Mouse (Mus musculus): ENCODE results near the gene Btn1a1. TPM values are rescaled to one million over a fixed set of nuclear protein-coding genes. Genes with fewer than 3 reads are reported as not detected.

Btn1a1 gene
- polyA plus RNA-seq, 1 experiment from 2014 or later: 0.04 TPM

DNA sequence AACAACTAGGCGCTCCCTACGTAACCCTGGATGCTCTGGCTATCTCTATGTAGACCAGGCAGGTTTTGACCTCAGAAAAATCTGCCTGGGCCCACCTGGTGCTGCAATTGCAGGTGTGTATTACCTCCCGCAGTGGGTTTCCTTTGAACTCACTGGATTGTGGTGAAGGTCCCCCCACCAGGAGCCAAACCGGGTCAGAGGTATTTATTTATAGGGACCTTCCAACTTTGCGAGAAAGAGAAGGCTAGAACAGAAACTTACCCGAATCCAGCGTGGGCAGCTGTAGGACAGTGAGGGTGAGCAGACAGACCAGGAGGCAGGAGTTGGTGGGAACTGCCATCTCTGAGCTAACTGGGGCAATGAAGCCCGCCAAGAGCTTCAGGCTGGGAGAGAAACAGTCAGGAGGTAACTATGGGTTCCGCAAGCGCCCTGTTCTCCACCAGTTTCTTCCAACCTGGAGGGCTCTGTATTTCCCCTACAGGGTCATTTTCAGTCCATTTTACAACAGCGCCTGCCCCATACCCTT lies 797 bp downstream of the Btn1a1 start:
- H3K4me1 ChIP-seq: peaks cover 20% of the 10 kb centered on the region
- DNase-seq (ENCODE audit: low spot score): no peak
- no peaks in the 10 kb centered on the region for H3K36me3 ChIP-seq
- H3K27ac ChIP-seq: peak overlapping the region; percentile 59
- no peaks in the 10 kb centered on the region for H3K27me3 ChIP-seq (ENCODE audit: insufficient read depth, poor library complexity, severe bottlenecking)
- H3K4me3 ChIP-seq: peak overlapping the region; percentile 69
- H3K9me3 ChIP-seq: no peaks in the 10 kb centered on the region
- WGBS: under 1% methylated on average over 11 of the region's 11 CpGs

DNA sequence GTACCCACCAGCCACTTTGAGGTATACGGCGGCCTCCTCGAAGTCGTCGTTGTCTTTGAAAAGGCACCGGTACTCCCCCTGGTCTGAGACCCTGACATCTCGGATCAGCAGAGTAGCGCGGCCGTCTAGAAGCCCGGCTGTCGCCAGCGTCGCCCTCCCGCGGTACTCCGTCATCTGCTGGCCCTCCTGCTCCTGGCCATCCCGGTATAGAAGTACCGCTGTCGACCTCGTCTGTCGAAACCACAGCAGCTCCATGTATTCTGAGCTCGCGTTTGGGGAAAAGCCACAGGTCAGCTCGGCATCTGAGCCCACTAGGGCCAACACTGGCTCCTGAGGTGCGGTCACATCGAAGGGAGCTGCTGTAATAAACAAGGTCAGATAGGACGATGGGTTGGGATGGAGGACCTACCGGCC lies 1.5 kb downstream of the Btn1a1 start:
- peaks cover 24% of the 10 kb centered on the region for H3K4me1 ChIP-seq
- DNase-seq (ENCODE audit: low spot score): peak; percentile 78
- no peaks in the 10 kb centered on the region for H3K9me3 ChIP-seq
- H3K4me3 ChIP-seq: peak overlapping the region; percentile 69
- H3K27me3 ChIP-seq (ENCODE audit: insufficient read depth, poor library complexity, severe bottlenecking): no peaks in the 10 kb centered on the region
- no peaks in the 10 kb centered on the region for H3K36me3 ChIP-seq
- under 1% methylated on average over 29 of the region's 29 CpGs for WGBS
- peak overlapping the region; percentile 59 for H3K27ac ChIP-seq

DNA sequence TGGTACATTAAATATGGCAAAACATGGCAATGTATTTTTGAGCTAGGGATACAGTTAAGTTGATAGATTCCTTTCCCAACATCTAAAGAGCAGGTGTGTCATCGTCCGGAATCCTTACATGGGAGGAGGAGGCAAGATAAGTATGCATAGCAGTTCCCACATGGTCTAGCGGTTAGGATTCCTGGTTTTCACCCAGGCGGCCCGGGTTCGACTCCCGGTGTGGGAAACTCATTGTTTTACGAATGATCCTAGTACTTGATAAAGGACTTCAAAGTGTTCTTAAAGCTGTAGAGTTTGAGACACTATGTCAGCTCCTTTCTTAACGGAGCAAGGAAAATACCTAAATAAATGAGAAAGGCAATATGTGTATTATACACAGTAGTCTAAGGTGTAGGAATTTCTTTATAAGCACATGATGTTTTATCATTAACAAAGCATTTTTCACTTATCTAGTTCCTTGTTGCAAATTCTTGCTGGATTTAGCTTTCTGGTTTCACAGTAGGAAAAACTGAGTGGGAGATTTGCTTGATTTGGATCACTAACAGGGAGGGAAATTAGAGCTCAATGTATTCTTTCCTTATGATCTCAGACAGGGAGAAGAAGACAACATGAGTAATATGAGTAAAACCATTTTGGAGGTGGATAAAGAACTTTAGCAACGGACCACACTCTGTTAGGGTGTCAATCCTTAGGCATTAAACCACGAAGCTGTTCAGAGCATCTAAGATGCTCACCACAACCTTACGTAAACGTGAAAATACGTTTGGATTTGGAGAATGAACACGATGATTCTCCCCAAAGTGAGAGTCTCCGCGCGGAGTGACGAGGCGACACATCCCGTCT lies 2.1 kb downstream of the Btn1a1 start:
- Histone ChIP-seq H3K9me3 (no peaks in the 10 kb centered on the region), H3K4me1 (peaks cover 25% of the 10 kb centered on the region), H3K27me3 (ENCODE audit: insufficient read depth, poor library complexity, severe bottlenecking) (no peaks in the 10 kb centered on the region), H3K4me3 (peak overlapping the region; percentile 69), H3K36me3 (no peaks in the 10 kb centered on the region), H3K27ac (peak overlapping the region; percentile 59)
- DNase-seq (ENCODE audit: low spot score): peak; percentile 91
- under 1% methylated on average over 21 of the region's 21 CpGs for WGBS

DNA sequence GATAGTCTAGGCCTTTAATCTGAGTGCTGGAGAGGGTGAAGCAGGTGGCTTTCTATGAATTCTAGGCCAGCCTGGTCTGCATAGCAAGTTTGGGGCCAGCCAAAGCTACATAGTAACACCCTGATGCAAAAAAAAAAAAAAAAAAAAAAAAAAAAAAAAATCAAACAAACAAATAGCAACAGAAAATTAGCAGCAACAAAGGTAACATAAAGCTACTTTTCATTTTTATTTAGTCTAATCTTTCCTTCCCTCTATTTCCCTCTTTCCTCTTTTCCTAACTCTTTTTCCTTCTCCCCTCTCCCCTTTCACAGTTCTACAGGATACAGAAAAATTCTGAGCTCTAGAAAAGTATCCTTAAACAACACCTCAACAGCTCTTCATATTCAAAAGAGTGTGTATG lies 3.0 kb downstream of the Btn1a1 start:
- H3K9me3 ChIP-seq: no peaks in the 10 kb centered on the region
- H3K27me3 ChIP-seq (ENCODE audit: insufficient read depth, poor library complexity, severe bottlenecking): 0 out of 2 replicates have a peak, but pooled peaks cover 2% of the 10 kb centered on the region
- H3K4me1 ChIP-seq: peaks cover 25% of the 10 kb centered on the region
- no peak overlapping the region for H3K4me3 ChIP-seq
- no peak overlapping the region for H3K27ac ChIP-seq
- no peak for DNase-seq (ENCODE audit: low spot score)
- no peaks in the 10 kb centered on the region for H3K36me3 ChIP-seq

DNA sequence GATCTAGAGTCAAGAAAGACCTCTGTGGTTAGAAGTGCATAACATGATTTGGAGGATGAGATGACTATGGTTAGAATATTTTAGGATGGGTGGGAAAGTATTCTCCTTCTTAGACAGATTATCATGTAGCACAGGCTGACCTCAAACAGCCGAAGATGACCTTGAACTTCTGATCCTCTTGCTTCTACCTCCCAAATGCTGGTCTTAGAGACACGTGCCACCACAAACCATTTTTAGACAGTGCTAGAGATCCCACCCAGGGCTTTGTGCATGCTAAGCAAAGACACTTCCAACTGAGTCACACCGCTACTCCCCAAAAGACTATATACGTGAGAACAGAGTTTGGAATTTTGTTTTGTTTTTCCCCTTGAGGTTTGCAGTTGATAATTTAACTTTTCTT lies 3.6 kb downstream of the Btn1a1 start:
- Histone ChIP-seq H3K9me3 (no peaks in the 10 kb centered on the region), H3K27me3 (ENCODE audit: insufficient read depth, poor library complexity, severe bottlenecking) (0 out of 2 replicates have a peak, but pooled peaks cover 4% of the 10 kb centered on the region), H3K27ac (no peak overlapping the region), H3K4me3 (no peak overlapping the region), H3K36me3 (no peaks in the 10 kb centered on the region), H3K4me1 (peaks cover 25% of the 10 kb centered on the region)
- DNase-seq (ENCODE audit: low spot score): no peak
- 73% methylated on average over 4 of the region's 4 CpGs for WGBS

DNA sequence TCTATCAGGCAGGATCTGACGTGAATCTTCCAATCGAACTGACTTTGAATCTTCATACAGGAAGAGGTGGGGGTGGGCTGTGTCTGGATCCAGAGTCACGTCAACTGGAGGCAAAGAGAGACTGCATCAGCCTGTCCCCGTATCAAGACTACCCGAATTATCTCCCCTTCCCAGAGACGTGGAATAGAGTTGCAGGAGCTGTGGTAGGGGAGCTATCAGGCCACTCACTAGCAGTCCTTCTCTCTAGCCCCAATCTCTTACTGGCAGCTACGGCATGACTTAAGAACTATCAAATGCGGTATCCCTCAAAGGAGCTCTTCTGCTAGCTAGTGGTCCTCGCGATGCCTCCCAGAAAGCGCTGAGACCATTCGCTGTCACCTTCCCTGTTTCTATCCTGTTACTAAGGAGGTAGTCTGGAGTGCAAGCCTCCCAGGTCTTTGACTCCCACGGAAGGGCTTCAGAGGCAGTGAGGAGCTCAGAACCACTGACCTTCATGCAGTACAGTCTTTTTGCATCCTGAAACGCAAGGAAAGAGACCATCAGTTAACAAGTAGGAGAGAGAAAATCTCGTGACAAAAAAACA lies 6.3 kb downstream of the Btn1a1 start:
- 0 out of 2 replicates have a peak, but pooled peaks cover 4% of the 10 kb centered on the region for H3K27me3 ChIP-seq (ENCODE audit: insufficient read depth, poor library complexity, severe bottlenecking)
- DNase-seq (ENCODE audit: low spot score): peak; percentile 87
- 8% methylated on average over 15 of the region's 15 CpGs for WGBS

DNA sequence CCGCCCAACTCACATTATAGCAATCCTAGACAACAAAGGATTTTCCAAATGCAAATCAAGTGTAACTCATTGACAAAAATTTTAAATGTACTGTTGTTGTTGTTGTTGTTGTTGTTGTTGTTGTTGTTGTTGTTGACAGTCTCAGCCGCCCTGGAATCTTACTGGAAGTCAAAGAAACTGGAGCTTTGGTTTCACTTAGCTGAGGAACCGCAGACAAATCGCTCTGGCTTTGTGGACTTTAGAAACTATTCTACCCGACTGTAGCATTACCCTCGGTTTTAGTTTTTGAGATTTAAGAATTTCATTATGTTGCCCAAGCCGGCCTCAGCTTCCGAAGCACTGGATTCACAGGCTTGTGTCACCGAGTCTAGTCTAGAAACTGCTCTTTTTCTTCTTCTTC lies 11.8 kb downstream of the Btn1a1 start:
- no peak for DNase-seq (ENCODE audit: low spot score)
- H3K4me3 ChIP-seq: peak overlapping the region; percentile 68
- peaks cover under 1% of the 10 kb centered on the region; the same call in 1 of the 2 replicates for H3K4me1 ChIP-seq
- no peaks in the 10 kb centered on the region for H3K36me3 ChIP-seq
- H3K27me3 ChIP-seq (ENCODE audit: insufficient read depth, poor library complexity, severe bottlenecking): 0 out of 2 replicates have a peak, but pooled peaks cover 4% of the 10 kb centered on the region
- WGBS: under 1% methylated on average over 9 of the region's 9 CpGs
- peak overlapping the region; percentile 82 for H3K27ac ChIP-seq
- H3K9me3 ChIP-seq: no peaks in the 10 kb centered on the region

More for the DNA sequence above, 6.3 kb downstream of the Btn1a1 start:
- Histone ChIP-seq H3K9me3 (no peaks in the 10 kb centered on the region), H3K4me1 (peaks cover 7% of the 10 kb centered on the region; the same call in 1 of the 2 replicates), H3K4me3 (peak overlapping the region; percentile 49), H3K27ac (peak overlapping the region; percentile 36; the same call in 1 of the 2 replicates), H3K36me3 (no peaks in the 10 kb centered on the region)

DNA sequence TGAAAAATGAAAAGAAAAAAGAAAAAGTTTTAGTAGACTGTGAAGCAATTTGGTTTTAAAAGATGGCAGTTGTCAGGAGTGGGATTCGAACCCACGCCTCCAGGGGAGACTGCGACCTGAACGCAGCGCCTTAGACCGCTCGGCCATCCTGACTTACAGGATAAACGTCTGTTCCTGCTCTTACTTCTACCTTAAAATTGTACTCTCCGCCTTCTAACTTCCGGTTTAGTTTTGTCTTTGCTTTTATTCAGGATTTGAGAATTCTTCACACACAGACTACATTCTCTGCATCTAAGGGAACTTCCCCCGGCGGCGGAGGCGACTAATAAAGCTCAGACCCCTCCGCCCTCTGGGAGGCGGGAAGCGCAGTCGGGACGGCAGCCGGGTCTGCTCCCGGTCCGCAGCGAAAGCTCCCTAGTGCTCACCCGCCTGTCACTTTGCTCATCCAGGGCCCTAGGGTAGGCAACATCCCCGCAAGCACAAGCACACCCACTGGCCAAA lies 12.3 kb downstream of the Btn1a1 start:
- peak; percentile 90 for DNase-seq (ENCODE audit: low spot score)
- peaks cover 5% of the 10 kb centered on the region; the same call in 1 of the 2 replicates for H3K4me1 ChIP-seq
- no peaks in the 10 kb centered on the region for H3K9me3 ChIP-seq
- peak overlapping the region; percentile 82 for H3K27ac ChIP-seq
- no peaks in the 10 kb centered on the region for H3K36me3 ChIP-seq
- under 1% methylated on average over 25 of the region's 25 CpGs for WGBS
- 0 out of 2 replicates have a peak, but pooled peaks cover 4% of the 10 kb centered on the region for H3K27me3 ChIP-seq (ENCODE audit: insufficient read depth, poor library complexity, severe bottlenecking)
- H3K4me3 ChIP-seq: peak overlapping the region; percentile 68

DNA sequence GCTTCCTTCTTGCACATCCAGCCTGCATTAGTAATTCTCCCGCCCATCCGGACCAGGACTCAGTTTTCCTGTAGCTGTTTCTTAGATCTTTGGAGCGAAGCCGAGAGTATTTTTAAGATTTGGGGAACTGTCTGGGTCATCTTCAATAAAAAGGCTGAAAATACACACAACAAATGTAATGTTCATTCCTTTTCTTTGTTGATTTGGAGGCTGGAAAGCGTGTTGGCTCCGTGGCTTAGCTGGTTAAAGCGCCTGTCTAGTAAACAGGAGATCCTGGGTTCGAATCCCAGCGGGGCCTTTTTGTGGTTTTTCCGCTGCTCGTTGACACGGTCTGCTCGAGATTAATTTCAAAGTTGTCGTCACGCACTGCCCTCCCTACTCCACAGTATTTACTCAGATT lies 15.3 kb downstream of the Btn1a1 start:
- Histone ChIP-seq H3K4me3 (peak overlapping the region; percentile 70), H3K4me1 (peaks cover 5% of the 10 kb centered on the region; the same call in 1 of the 2 replicates), H3K9me3 (no peaks in the 10 kb centered on the region), H3K27me3 (ENCODE audit: insufficient read depth, poor library complexity, severe bottlenecking) (no peaks in the 10 kb centered on the region), H3K27ac (peak overlapping the region; percentile 76), H3K36me3 (no peaks in the 10 kb centered on the region)
- peak; percentile 92 for DNase-seq (ENCODE audit: low spot score)
- WGBS: under 1% methylated on average over 15 of the region's 15 CpGs

DNA sequence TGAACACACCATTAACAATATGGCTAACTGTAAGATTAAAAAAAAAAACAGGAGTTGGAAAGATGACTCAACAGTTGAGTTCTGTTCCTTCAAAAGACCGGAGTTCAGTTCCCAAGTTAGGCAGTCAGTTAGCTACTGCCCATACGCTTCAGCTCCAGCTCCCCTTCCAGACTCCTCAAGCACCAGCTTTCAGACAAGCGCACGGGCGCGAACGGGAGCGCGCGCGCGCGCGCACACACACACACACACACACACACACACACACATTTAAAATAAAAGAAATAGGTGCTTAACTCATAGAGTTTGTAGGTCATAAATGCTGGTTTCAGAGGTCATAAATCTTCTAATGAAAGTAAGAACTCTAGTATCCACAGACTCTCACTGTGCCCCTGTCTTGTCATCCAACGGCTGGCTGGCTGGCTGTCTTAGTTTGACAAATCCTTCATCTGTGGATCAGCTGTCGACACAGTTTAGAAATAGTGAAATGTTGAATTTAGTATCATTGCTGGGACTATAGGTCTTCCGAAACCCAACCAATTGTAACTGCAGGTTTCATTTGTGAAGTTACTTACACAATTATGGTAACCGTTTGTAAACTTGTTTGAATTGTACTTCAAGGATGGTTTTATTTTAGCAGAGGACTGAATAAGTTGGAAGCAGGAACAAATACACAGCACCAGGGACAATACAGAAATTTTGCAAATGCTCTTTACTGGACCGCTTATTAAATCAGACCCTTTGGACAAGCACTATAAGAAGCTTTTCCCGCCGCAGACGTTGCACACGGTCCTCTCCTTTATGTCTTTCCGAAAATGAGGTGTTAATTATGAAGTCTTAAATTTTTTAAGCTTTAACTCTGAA lies 16.2 kb downstream of the Btn1a1 start:
- H3K36me3 ChIP-seq: no peaks in the 10 kb centered on the region
- H3K4me3 ChIP-seq: peak overlapping the region; percentile 70
- no peaks in the 10 kb centered on the region for H3K9me3 ChIP-seq
- DNase-seq (ENCODE audit: low spot score): peak; percentile 93
- no peaks in the 10 kb centered on the region for H3K27me3 ChIP-seq (ENCODE audit: insufficient read depth, poor library complexity, severe bottlenecking)
- H3K27ac ChIP-seq: peak overlapping the region; percentile 76
- peaks cover 8% of the 10 kb centered on the region for H3K4me1 ChIP-seq
- under 1% methylated on average over 24 of the region's 24 CpGs for WGBS

DNA sequence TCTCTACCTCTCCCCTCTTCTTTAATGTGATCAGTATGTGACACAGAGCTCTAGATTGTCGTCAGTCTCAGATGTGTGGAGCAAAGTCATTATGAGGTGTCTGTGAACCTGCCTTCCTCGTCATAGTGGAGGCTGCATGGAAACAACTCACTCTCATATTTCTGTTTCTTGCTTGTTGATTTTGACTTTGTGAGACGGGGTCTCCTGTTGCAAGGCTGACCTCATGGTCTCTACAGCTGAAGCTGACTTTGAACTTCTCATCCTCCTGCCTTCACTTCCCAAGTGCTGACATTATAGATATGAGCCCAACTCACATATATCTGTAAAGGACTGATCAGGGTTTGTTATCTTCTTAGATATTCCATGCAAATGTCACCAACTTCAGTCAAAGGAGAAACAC lies 16.9 kb downstream of the Btn1a1 start:
- DNase-seq (ENCODE audit: low spot score): no peak
- WGBS: 34% methylated on average over 3 of the region's 3 CpGs
- peaks cover 10% of the 10 kb centered on the region for H3K4me1 ChIP-seq
- no peaks in the 10 kb centered on the region for H3K36me3 ChIP-seq
- H3K9me3 ChIP-seq: no peaks in the 10 kb centered on the region
- peak overlapping the region; percentile 70 for H3K4me3 ChIP-seq
- H3K27me3 ChIP-seq (ENCODE audit: insufficient read depth, poor library complexity, severe bottlenecking): no peaks in the 10 kb centered on the region
- H3K27ac ChIP-seq: no peak overlapping the region; the same call in 1 of the 2 replicates

DNA sequence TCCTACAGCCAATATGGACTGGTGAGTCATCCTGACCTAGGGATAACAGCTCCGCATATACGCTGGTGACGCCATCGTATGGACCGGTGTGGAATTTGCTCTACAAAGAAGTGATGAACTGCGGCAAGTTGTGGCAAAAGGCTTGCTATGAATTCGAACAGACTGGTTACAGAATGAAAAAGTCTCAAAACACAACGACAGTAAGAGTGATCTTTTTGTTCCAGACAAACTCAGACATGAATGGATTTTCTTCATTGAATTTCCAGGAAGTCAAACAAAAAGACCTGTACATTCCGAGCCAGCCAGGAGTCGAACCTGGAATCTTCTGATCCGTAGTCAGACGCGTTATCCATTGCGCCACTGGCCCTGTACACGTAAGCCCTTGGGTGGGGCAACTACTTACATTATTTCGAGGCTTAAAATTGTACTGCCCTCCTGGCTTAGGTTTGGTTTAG lies 19.2 kb downstream of the Btn1a1 start:
- H3K27ac ChIP-seq: peak overlapping the region; percentile 86
- peak; percentile 86 for DNase-seq (ENCODE audit: low spot score)
- WGBS: under 1% methylated on average over 16 of the region's 16 CpGs

More for the DNA sequence above, 19.2 kb downstream of the Btn1a1 start:
- Histone ChIP-seq H3K4me1 (peaks cover 10% of the 10 kb centered on the region), H3K36me3 (no peaks in the 10 kb centered on the region), H3K27me3 (ENCODE audit: insufficient read depth, poor library complexity, severe bottlenecking) (no peaks in the 10 kb centered on the region), H3K4me3 (peak overlapping the region; percentile 69), H3K9me3 (no peaks in the 10 kb centered on the region)

Measured in heart, embryonic 10.5 days (tissue).